Mouse (Mus musculus): ENCODE data around the gene Rab1a.

Gene Rab1a

GRCm38 (mm10) chr11:20248840-20249239 is 47.6 kb downstream of the Rab1a start:
- peak; percentile 49 for DNase-seq

DNA sequence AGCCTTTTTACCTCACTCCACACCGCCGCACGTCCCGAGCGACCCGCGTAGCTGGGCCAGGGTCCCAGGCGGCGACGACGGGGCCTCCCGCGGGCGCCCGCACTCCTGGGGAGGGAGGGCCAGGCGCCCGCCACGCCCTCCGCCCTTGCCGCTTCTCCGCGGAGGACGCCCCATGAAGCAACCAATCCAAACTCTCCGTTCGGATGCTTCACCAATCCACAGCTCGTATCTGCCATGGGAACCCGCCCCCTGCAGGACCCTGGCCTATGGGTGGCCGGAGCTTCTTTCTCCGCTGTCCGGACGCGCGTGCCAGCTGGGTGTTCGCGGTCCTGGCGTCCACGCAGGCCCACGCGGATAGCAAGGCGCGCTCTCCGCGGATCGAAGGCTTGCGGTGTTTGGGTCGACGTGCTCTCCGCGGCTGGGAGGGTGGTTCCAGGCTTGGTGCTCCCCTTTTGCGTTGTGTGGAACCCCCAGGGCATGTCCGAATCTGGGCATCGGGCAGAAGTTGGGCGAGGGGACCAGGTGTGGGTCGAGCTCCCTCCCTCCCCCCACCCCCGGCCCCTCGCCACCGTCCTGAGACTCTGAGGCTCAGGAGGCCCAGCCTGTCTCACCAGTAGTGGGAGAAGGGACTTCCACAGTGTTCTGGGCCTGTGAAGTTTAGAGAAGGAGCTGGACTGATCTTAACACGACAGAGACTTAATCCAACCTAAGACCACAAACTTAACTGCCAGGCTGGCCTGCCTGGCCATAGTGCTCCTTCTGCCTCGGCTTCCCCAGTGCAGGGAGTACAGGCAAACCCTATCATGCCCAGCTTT is 48.3 kb downstream of the Rab1a start, which contains the start of gene Cep68:
Cep68 (minus strand) TSS at position 134 of the 815 bp plus-strand sequence.
- DNase-seq, result peak; percentile 98

GRCm38 (mm10) chr11:20250476-20251178 is 49.4 kb downstream of the Rab1a start:
- DNase-seq, result no peak

DNA sequence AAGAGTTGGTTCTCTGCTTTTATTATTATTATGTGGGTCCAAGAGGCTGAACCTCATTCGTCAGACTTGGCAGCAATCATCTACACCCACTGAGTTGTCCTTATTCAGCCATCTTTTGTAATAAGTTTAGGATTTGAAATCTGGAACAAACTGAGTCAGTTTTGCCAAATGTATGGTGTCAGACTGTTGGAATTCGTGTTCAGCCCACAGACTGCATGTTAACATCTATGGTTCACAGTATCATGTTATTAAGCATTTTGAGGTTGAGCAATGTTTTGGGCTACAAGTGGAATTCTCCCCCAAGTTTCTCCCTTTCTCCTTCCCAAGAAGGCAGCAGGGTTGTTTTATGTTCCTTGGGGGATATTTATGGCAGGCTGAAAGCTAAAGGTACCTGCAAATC is 51.9 kb downstream of the Rab1a start:
- no peak for DNase-seq

DNA sequence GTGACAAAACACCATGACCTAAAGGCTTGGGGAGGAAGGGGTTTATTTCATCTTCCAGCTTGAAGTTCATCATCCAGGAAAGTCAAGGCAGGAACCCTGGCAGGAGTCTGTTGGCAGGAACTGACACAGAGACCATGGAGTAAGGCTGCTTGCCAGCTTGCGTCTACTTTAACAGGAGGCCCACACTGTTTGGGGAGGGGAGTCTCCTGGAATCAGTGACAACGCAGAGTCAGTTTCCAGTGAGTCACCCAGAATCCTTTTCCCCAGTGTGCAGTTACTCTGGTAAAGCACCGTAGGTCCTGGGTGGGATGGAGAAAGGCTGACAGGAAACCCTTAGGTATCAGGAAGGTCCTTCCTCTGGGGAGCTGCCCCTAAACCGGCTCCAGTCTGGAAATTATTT is 53.6 kb downstream of the Rab1a start:
- no peak for DNase-seq

- no peak for DNase-seq
Observed at GRCm38 (mm10) chr11:20262628-20263380, 61.6 kb downstream of the Rab1a start.

GRCm38 (mm10) chr11:20269885-20270284 is 68.7 kb downstream of the Rab1a start:
- DNase-seq, result no peak

- no peak for DNase-seq
Observed at GRCm38 (mm10) chr11:20275974-20276373, 74.7 kb downstream of the Rab1a start.
